Mouse (Mus musculus) thymus, postnatal 36 days (tissue): ENCODE measurements around the gene Dock11.

Source experiments
- DNase-seq, 2 experiments: peaks; one replicate each; pipeline ENCODE4 v3.0.0; 2022; ENCODE audit warnings: mixed read lengths in 2 of 2

The Dock11 gene

GRCm38 (mm10) chrX:35888087-35888895, at the start of gene Dock11:
Dock11 (plus strand) TSS chrX:35888832.
- DNase-seq: peak; percentile 80 to 87

- DNase-seq: peak; percentile 23
Measured at GRCm38 (mm10) chrX:35879703-35880102, 8.9 kb upstream of the Dock11 start.

- DNase-seq: peak; percentile 46 to 66
Measured at GRCm38 (mm10) chrX:35888945-35889799, 540 bp downstream of the Dock11 start.

GRCm38 (mm10) chrX:35889800-35890106, 1.1 kb downstream of the Dock11 start:
- peak; percentile 42 to 58 for DNase-seq

- no peak for DNase-seq
Measured at GRCm38 (mm10) chrX:35891534-35892125, 3.0 kb downstream of the Dock11 start.

GRCm38 (mm10) chrX:35892377-35892776, 3.7 kb downstream of the Dock11 start:
- no peak for DNase-seq

GRCm38 (mm10) chrX:35897648-35898500, 9.2 kb downstream of the Dock11 start:
- peak; percentile 36 to 45 for DNase-seq

GRCm38 (mm10) chrX:35898501-35898766, 9.8 kb downstream of the Dock11 start:
- DNase-seq: no peak

GRCm38 (mm10) chrX:35904352-35904751, 15.7 kb downstream of the Dock11 start:
- DNase-seq: no peak

GRCm38 (mm10) chrX:35906696-35907330, 18.2 kb downstream of the Dock11 start:
- DNase-seq: no peak

- DNase-seq: no peak
Measured at GRCm38 (mm10) chrX:35919558-35919957, 30.9 kb downstream of the Dock11 start.

GRCm38 (mm10) chrX:35920096-35920607, 31.5 kb downstream of the Dock11 start:
- DNase-seq: no peak

- DNase-seq: no peak
Measured at GRCm38 (mm10) chrX:35921922-35922321, 33.3 kb downstream of the Dock11 start.

- no peak for DNase-seq
Measured at GRCm38 (mm10) chrX:35924705-35925264, 36.2 kb downstream of the Dock11 start.

GRCm38 (mm10) chrX:35930094-35930933, 41.7 kb downstream of the Dock11 start:
- no peak for DNase-seq

- DNase-seq: no peak
Measured at GRCm38 (mm10) chrX:35930934-35931406, 42.3 kb downstream of the Dock11 start.

- DNase-seq: no peak
Measured at GRCm38 (mm10) chrX:35931945-35932344, 43.3 kb downstream of the Dock11 start.

- no peak for DNase-seq
Measured at GRCm38 (mm10) chrX:35932952-35933351, 44.3 kb downstream of the Dock11 start.

GRCm38 (mm10) chrX:35938112-35938511, 49.5 kb downstream of the Dock11 start:
- no peak for DNase-seq

- DNase-seq: no peak
Measured at GRCm38 (mm10) chrX:35946394-35946793, 57.8 kb downstream of the Dock11 start.

GRCm38 (mm10) chrX:35950135-35950534, 61.5 kb downstream of the Dock11 start:
- no peak for DNase-seq
